Mouse (Mus musculus) cerebellum, adult 2 months (tissue): ENCODE data around the gene Mrpl47.

Source experiments
- CTCF ChIP-seq: fragments of 200-500 bp; IDR thresholded peaks from 2 replicates; pipeline ENCODE4 v1.5.1; 2011; ENCODE audit warnings: low read depth, mild to moderate bottlenecking, control low read depth, low read length, moderate library complexity, borderline replicate concordance; ENCODE audit not compliant: insufficient read depth
- POLR2A ChIP-seq: fragments of 200-500 bp; IDR thresholded peaks from 2 replicates; pipeline ENCODE4 v1.6.1; 2011; ENCODE audit warnings: low read length, control low read depth, borderline replicate concordance; ENCODE audit not compliant: insufficient read depth

GRCm38 (mm10) chr3:32708052-32708367 is 29.4 kb downstream of the Mrpl47 start:
- TF ChIP-seq CTCF = no peak
- TF ChIP-seq POLR2A = no peak
